Mouse (Mus musculus) CH12.LX (cell line): ENCODE data around the gene Tfdp2.
A peak's percentile ranks its signal among the peaks of the same experiment; 100 is the strongest.

Source experiments
- CTCF ChIP-seq, 2 experiments: IDR thresholded peaks in 1 of 2; conservative IDR thresholded peaks in 1 of 2; 2 replicates each; pipeline ENCODE4 v1.5.1; 2011 to 2012; ENCODE audit warnings: low read depth in 2 of 2, low read length in 2 of 2, improper control_type of control experiment in 1 of 2, inconsistent platforms in 1 of 2, mild to moderate bottlenecking in 1 of 2, moderate library complexity in 1 of 2
- ELF1 ChIP-seq: IDR thresholded peaks from 2 replicates; pipeline ENCODE4 v1.6.1; 2014; ENCODE audit warnings: low read depth, mild to moderate bottlenecking, inconsistent platforms, low read length, improper control_type of control experiment
- EP300 ChIP-seq: IDR thresholded peaks from 2 replicates; pipeline ENCODE4 v1.6.1; 2011; ENCODE audit warnings: low read length, improper control_type of control experiment
- ETS1 ChIP-seq: conservative IDR thresholded peaks from 2 replicates; pipeline ENCODE4 v1.6.1; 2012; ENCODE audit warnings: low read depth, mild to moderate bottlenecking, inconsistent platforms, low read length, improper control_type of control experiment, moderate library complexity
- MAX ChIP-seq: IDR thresholded peaks from 2 replicates; pipeline ENCODE4 v1.6.1; 2011; ENCODE audit warnings: low read length, improper control_type of control experiment
- MYC ChIP-seq: IDR thresholded peaks from 2 replicates; pipeline ENCODE4 v1.6.1; 2011; ENCODE audit warnings: low read depth, mild to moderate bottlenecking, improper control_type of control experiment, low read length
- NRF1 ChIP-seq: IDR thresholded peaks from 2 replicates; pipeline ENCODE4 v1.6.1; 2014; ENCODE audit warnings: low read depth, mild to moderate bottlenecking, inconsistent platforms, low read length, improper control_type of control experiment, moderate library complexity
- POLR2A ChIP-seq: IDR thresholded peaks from 2 replicates; pipeline ENCODE4 v1.6.1; 2011; ENCODE audit warnings: low read depth, mild to moderate bottlenecking, improper control_type of control experiment, low read length
- RAD21 ChIP-seq: IDR thresholded peaks from 2 replicates; pipeline ENCODE4 v1.6.1; 2011; ENCODE audit warnings: low read depth, mild to moderate bottlenecking, low read length, improper control_type of control experiment, moderate library complexity
- TCF12 ChIP-seq: IDR thresholded peaks from 2 replicates; pipeline ENCODE4 v1.6.1; 2014; ENCODE audit warnings: low read depth, mild to moderate bottlenecking, inconsistent platforms, low read length, improper control_type of control experiment
- USF1 ChIP-seq: IDR thresholded peaks from 2 replicates; pipeline ENCODE4 v1.6.1; 2014; ENCODE audit warnings: low read depth, mild to moderate bottlenecking, inconsistent platforms, low read length, improper control_type of control experiment
- ZKSCAN1 ChIP-seq: IDR thresholded peaks from 2 replicates; pipeline ENCODE4 v1.6.1; 2012; ENCODE audit warnings: low read depth, inconsistent platforms, low read length, improper control_type of control experiment, borderline replicate concordance

DNA sequence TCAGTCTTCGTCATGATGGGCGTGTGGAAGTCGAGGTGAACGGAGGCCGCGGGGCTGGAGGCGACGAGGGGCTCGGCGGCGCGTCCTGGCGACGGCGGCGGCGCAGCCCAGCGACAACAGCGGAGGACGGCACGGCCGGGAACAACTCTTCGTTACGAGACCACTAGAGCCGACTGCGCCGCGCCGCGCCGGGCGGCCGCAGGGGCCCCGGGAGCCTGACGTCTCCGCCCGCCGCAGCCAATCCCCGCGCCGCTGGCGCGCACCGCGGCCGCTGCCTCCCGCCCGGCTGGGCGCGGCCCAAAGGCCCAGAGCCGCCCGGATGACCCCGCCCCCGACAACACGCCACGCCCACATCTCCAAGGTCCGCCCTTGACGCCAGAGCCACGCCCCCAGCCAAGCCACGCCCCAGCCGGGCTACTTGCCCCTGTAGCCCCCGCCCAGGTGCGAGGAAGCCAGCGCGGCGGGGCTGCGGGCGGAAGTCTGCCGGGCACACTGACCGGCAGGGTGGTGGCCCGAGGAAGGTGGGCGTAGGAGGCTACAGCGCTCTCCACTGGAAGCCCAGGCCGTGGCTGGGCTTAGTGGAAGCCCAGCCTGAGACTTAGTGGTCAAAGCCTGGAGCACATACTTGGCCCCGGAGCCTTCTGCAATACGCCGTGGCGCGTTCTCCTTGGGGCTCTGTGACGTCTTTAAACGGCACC is 168.2 kb downstream of the Tfdp2 start, which contains the start of gene Atp1b3:
- no peak for TF ChIP-seq MYC
- TF ChIP-seq ETS1 = no peak
- TF ChIP-seq CTCF (conservative IDR thresholded peaks at IDR 0.05 in 1 of 2, IDR thresholded peaks at IDR 0.05 in 1 of 2; ENCODE audit: low read depth in 2 of 2, low read length in 2 of 2) = peak in 1 of 2 experiments; percentile 14; a peak in 1 of 4 replicates
- peak; percentile 76 for TF ChIP-seq ELF1
- TF ChIP-seq POLR2A = peak; percentile 89
- TF ChIP-seq USF1 = no peak
- no peak for TF ChIP-seq RAD21
- TF ChIP-seq EP300 = no peak
- TF ChIP-seq ZKSCAN1 = no peak
- peak; percentile 73 for TF ChIP-seq TCF12
- peak; percentile 62; the same call in 1 of the 2 replicates for TF ChIP-seq NRF1
- no peak; the same call in 1 of the 2 replicates for TF ChIP-seq MAX
